Mouse (Mus musculus): Measurements from ENCODE around the gene Ttc3. TPM values are rescaled to one million over a fixed set of nuclear protein-coding genes. Genes with fewer than 3 reads are reported as not detected.
A peak's percentile ranks its signal among the peaks of the same experiment; 100 is the strongest.
"Not testable (repeated sequence)": the region's sequence is repeated elsewhere in the genome, so short reads cannot be mapped to it uniquely, and the experiment has no call there.

Ttc3 gene
- polyA plus RNA-seq, 1 experiment from 2014 or later, result 56.6 TPM

DNA sequence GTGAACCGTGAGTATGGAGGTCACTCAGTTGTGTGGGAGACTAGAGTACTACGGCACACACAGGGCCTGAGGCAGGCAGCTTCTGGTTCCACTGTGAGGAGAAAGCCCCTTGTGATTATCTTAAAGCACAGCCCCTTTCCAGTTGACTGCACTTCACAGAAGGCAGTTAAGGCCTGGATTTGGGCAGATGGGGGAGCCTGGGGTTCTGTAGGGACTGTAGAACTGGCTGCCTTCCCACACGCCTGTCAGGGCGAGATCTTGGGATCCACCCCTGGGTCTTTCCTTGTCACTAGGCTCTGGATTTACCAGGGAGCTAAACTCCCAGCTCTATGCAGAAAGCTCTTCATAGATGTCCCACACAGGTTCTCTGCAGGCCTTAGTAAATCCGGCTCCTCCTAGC lies 40.0 kb upstream of the Ttc3 start:
- Histone ChIP-seq H3K4me3 (ENCODE audit: low read depth, low read length) (no peak overlapping the region), H3K9me3 (ENCODE audit: control insufficient read depth) (no peaks in the 10 kb centered on the region), H3K27ac (ENCODE audit: low read depth, low read length) (no peak overlapping the region), H3K36me3 (ENCODE audit: control insufficient read depth, insufficient read depth) (no peaks in the 10 kb centered on the region), H3K9ac (ENCODE audit: low read depth, low read length) (no peak overlapping the region), H3K27me3 (replicated peaks; ENCODE audit: control insufficient read depth, insufficient read depth, low read length) (0 out of 2 replicates have a peak, but pooled peaks cover 4% of the 10 kb centered on the region), H3K4me1 (replicated peaks; ENCODE audit: control insufficient read depth, insufficient read depth, low read length) (peaks cover 3% of the 10 kb centered on the region; the same call in 1 of the 2 replicates), H3K4me2 (replicated peaks; ENCODE audit: low read depth) (no peak overlapping the region)
- WGBS, result 94% methylated on average over 5 of the region's 5 CpGs
- ATAC-seq, result no peak
- TF ChIP-seq CTCF (IDR thresholded peaks at IDR 0.05; ENCODE audit: low read depth), result no peak

DNA sequence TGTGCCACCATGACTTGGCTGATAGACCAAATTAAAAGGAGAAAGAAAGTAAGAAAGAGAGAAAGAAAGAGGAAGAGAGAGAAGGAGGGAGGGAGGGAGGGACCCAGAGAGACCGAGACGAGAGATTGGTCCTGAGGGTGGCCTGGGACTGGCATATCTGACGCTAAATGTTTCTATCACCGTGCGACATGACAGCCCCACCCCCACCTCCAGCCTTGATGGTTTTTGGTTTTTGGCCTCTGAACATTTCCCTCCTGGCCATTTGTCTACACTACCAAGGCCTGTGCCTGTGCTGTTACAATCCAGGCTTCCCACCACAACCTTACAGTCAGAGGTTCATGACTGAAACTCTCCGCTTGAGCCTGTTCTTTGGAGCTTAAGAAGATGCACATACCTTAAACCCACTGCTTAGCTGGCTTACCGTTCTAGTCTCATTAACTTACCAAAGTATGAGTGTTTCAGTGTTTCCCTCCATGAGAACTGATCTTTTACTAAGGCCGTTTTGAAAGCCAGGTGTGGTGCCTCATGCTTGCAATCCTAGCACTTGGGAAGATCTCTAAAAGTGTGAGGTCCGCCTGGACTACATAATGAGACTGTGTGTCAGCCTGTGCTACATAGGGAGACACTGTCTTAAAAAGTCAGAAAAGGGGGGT lies 39.1 kb upstream of the Ttc3 start:
- H3K36me3 ChIP-seq (ENCODE audit: control insufficient read depth, insufficient read depth), result no peaks in the 10 kb centered on the region
- peaks cover 3% of the 10 kb centered on the region; the same call in 1 of the 2 replicates for H3K4me1 ChIP-seq (replicated peaks; ENCODE audit: control insufficient read depth, insufficient read depth, low read length)
- WGBS, result 84% methylated on average over 9 of the region's 9 CpGs
- 0 out of 2 replicates have a peak, but pooled peaks cover 4% of the 10 kb centered on the region for H3K27me3 ChIP-seq (replicated peaks; ENCODE audit: control insufficient read depth, insufficient read depth, low read length)
- ATAC-seq, result no peak
- no peak overlapping the region for H3K4me3 ChIP-seq (ENCODE audit: low read depth, low read length)
- no peaks in the 10 kb centered on the region for H3K9me3 ChIP-seq (ENCODE audit: control insufficient read depth)
- TF ChIP-seq CTCF (IDR thresholded peaks at IDR 0.05; ENCODE audit: low read depth), result no peak
- H3K9ac ChIP-seq (ENCODE audit: low read depth, low read length), result no peak overlapping the region
- no peak overlapping the region for H3K4me2 ChIP-seq (replicated peaks; ENCODE audit: low read depth)
- no peak overlapping the region for H3K27ac ChIP-seq (ENCODE audit: low read depth, low read length)

DNA sequence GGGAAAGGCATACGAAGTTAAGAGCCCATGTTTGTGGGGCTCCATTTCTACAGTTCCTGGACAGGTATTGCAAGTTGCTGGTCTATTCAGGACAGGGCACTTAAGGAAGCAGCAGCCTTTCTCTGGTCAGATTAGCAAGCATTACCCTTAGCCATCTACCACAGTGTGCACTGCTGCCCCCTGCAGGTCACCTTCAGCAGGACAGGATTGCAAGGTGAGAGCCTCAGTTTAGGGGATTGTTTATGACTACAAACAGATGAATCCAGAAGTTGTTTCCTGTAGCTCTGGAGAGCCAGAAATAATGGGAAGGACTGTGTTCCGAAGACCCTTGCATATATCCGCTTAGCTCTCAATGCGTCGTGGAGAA lies 38.5 kb upstream of the Ttc3 start:
- 70% methylated on average over 5 of the region's 5 CpGs for WGBS
- H3K4me2 ChIP-seq (replicated peaks; ENCODE audit: low read depth), result no peak overlapping the region
- no peaks in the 10 kb centered on the region for H3K9me3 ChIP-seq (ENCODE audit: control insufficient read depth)
- H3K9ac ChIP-seq (ENCODE audit: low read depth, low read length), result no peak overlapping the region
- H3K4me3 ChIP-seq (ENCODE audit: low read depth, low read length), result no peak overlapping the region
- no peaks in the 10 kb centered on the region for H3K36me3 ChIP-seq (ENCODE audit: control insufficient read depth, insufficient read depth)
- ATAC-seq, result no peak
- H3K27me3 ChIP-seq (replicated peaks; ENCODE audit: control insufficient read depth, insufficient read depth, low read length), result 0 out of 2 replicates have a peak, but pooled peaks cover 4% of the 10 kb centered on the region
- H3K4me1 ChIP-seq (replicated peaks; ENCODE audit: control insufficient read depth, insufficient read depth, low read length), result peaks cover 3% of the 10 kb centered on the region; the same call in 1 of the 2 replicates
- H3K27ac ChIP-seq (ENCODE audit: low read depth, low read length), result no peak overlapping the region
- peak; percentile 90 for TF ChIP-seq CTCF (IDR thresholded peaks at IDR 0.05; ENCODE audit: low read depth)

DNA sequence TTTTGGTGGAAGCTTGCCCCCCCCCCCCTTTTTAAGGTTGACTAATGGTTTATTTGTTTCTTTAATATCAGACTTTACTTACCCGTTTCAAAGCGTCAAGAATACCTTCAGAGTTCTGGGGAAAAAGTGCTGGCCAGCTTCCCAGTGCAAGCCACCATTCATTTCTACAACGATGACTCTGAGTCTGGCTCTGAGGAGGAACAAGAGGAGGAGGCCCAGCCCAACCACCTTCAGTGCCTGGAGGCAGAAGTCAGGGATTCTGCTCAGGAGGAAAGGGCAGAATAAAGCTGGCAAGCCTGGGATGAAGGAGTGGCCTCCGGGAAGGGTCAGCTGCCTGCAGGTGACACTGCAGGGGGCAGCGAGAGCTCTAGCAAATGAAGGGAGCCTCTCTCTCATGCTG lies 34.8 kb upstream of the Ttc3 start:
- no peak for ATAC-seq

DNA sequence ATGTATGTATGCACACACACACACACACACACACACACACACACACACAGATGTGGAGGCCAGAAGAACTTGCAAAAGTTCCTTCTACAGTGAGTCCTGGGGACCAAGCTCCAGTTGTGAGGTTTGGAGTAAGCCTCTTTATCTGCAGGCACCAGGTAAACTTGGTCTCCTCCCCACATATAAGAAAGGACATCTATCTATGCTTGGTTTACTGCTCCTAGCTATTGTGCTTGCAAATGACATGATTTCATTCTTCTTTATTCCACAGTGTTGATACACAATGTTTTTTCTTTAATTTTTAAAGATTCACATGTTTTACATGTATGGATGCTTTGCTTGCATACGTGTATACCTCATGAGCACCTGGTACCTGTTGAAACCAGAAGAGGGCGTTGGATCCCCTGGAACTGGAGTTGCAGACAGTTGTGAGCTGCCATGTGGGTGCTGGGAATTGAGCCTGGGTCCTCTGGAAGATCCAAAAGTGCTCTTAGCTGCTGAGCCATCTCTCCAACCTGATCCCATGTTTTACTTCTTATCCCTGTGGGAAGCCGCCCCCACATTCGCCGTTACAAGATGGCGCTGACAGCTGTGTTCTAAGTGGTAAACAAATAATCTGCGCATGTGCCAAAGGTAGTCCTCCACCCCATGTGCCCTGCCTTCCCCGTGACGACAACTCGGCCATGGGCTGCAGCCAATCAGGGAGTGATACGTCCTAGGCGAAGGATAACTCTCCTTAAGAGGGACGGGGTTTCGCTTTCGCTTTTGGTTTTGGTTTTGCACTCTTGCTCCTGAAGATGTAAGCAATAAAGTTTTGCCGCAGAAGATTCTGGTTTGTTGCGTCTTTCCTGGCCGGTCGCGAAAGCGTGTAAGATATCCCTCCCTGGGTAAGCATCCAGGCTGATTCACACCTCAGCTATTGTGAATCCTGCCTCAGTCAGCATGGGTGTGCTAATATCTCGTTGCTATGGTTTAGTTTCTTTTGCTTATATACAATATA lies 31.0 kb upstream of the Ttc3 start:
- not testable (repeated sequence) for H3K4me2 ChIP-seq (replicated peaks; ENCODE audit: low read depth); H3K9me3 ChIP-seq (ENCODE audit: control insufficient read depth); H3K4me3 ChIP-seq (ENCODE audit: low read depth, low read length); H3K9ac ChIP-seq (ENCODE audit: low read depth, low read length); H3K36me3 ChIP-seq (ENCODE audit: control insufficient read depth, insufficient read depth); H3K27me3 ChIP-seq (replicated peaks; ENCODE audit: control insufficient read depth, insufficient read depth, low read length); H3K4me1 ChIP-seq (replicated peaks; ENCODE audit: control insufficient read depth, insufficient read depth, low read length); ATAC-seq; H3K27ac ChIP-seq (ENCODE audit: low read depth, low read length)
- 92% methylated on average over 18 of the region's 22 CpGs for WGBS

More for the DNA sequence above, 34.8 kb upstream of the Ttc3 start:
- WGBS, result 46% methylated on average over 5 of the region's 5 CpGs
- Histone ChIP-seq H3K36me3 (ENCODE audit: control insufficient read depth, insufficient read depth) (no peaks in the 10 kb centered on the region), H3K9me3 (ENCODE audit: control insufficient read depth) (no peaks in the 10 kb centered on the region), H3K27ac (ENCODE audit: low read depth, low read length) (no peak overlapping the region), H3K9ac (ENCODE audit: low read depth, low read length) (no peak overlapping the region), H3K4me2 (replicated peaks; ENCODE audit: low read depth) (no peak overlapping the region), H3K4me3 (ENCODE audit: low read depth, low read length) (no peak overlapping the region), H3K27me3 (replicated peaks; ENCODE audit: control insufficient read depth, insufficient read depth, low read length) (no peaks in the 10 kb centered on the region), H3K4me1 (replicated peaks; ENCODE audit: control insufficient read depth, insufficient read depth, low read length) (no peaks in the 10 kb centered on the region)
- TF ChIP-seq CTCF (IDR thresholded peaks at IDR 0.05; ENCODE audit: low read depth), result no peak

DNA sequence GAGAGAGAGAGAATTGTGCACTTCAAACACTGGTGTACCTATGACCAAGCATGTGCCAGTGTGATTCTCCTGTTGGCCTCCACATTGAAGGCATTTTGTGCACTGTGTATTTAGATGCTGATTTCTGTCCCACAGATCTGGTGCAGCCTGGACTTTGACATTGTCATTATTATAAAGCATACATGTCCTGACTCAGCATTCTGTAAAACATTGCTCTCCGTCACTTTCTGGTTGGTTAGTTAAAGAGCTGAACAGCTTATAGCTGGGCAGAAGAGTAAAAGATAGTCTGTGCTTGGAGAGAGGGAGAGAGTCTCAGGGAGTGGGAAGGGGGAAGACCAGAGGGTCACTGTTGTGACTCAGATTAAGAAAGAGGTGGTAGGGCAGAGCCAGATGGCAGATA lies 24.7 kb upstream of the Ttc3 start:
- no peak overlapping the region for H3K9ac ChIP-seq (ENCODE audit: low read depth, low read length)
- no peaks in the 10 kb centered on the region for H3K9me3 ChIP-seq (ENCODE audit: control insufficient read depth)
- no peaks in the 10 kb centered on the region for H3K36me3 ChIP-seq (ENCODE audit: control insufficient read depth, insufficient read depth)
- H3K4me3 ChIP-seq (ENCODE audit: low read depth, low read length), result no peak overlapping the region
- no peaks in the 10 kb centered on the region for H3K27me3 ChIP-seq (replicated peaks; ENCODE audit: control insufficient read depth, insufficient read depth, low read length)
- no peaks in the 10 kb centered on the region for H3K4me1 ChIP-seq (replicated peaks; ENCODE audit: control insufficient read depth, insufficient read depth, low read length)
- no peak for ATAC-seq
- TF ChIP-seq CTCF (IDR thresholded peaks at IDR 0.05; ENCODE audit: low read depth), result no peak
- no peak overlapping the region for H3K4me2 ChIP-seq (replicated peaks; ENCODE audit: low read depth)
- no peak overlapping the region for H3K27ac ChIP-seq (ENCODE audit: low read depth, low read length)
- 68% methylated on average over 1 of the region's 1 CpGs for WGBS

Data from intestine, postnatal 0 days (tissue).